Mouse (Mus musculus) CH12.LX (cell line): ENCODE measurements around the gene Alpi.

Source experiments
- CTCF ChIP-seq, 2 experiments: IDR thresholded peaks in 1 of 2; conservative IDR thresholded peaks in 1 of 2; 2 replicates each; pipeline ENCODE4 v1.5.1; 2011 to 2012; ENCODE audit warnings: low read depth in 2 of 2, low read length in 2 of 2, improper control_type of control experiment in 1 of 2, inconsistent platforms in 1 of 2, mild to moderate bottlenecking in 1 of 2, moderate library complexity in 1 of 2
- EP300 ChIP-seq: IDR thresholded peaks from 2 replicates; pipeline ENCODE4 v1.6.1; 2011; ENCODE audit warnings: low read length, improper control_type of control experiment
- ETS1 ChIP-seq: conservative IDR thresholded peaks from 2 replicates; pipeline ENCODE4 v1.6.1; 2012; ENCODE audit warnings: low read depth, mild to moderate bottlenecking, inconsistent platforms, low read length, improper control_type of control experiment, moderate library complexity
- IRF4 ChIP-seq: IDR thresholded peaks from 2 replicates; pipeline ENCODE4 v1.6.1; 2014; ENCODE audit warnings: low read depth, mild to moderate bottlenecking, inconsistent platforms, low read length, improper control_type of control experiment
- JUN ChIP-seq: IDR thresholded peaks from 2 replicates; pipeline ENCODE4 v1.6.1; 2011; ENCODE audit warnings: low read depth, mild to moderate bottlenecking, low read length, improper control_type of control experiment, moderate library complexity; ENCODE audit not compliant: insufficient read depth
- KAT2A ChIP-seq: IDR thresholded peaks from 2 replicates; pipeline ENCODE4 v1.6.1; 2012; ENCODE audit warnings: low read length, improper control_type of control experiment, inconsistent platforms; ENCODE audit not compliant: insufficient replicate concordance
- MAX ChIP-seq: IDR thresholded peaks from 2 replicates; pipeline ENCODE4 v1.6.1; 2011; ENCODE audit warnings: low read length, improper control_type of control experiment
- MEF2A ChIP-seq: IDR thresholded peaks from 2 replicates; pipeline ENCODE4 v1.6.1; 2014; ENCODE audit warnings: low read depth, mild to moderate bottlenecking, inconsistent platforms, low read length, improper control_type of control experiment, borderline replicate concordance
- MXI1 ChIP-seq: IDR thresholded peaks from 2 replicates; pipeline ENCODE4 v1.6.1; 2011; ENCODE audit warnings: mild to moderate bottlenecking, low read depth, low read length, improper control_type of control experiment
- MYC ChIP-seq: IDR thresholded peaks from 2 replicates; pipeline ENCODE4 v1.6.1; 2011; ENCODE audit warnings: low read depth, mild to moderate bottlenecking, improper control_type of control experiment, low read length
- POLR2A ChIP-seq: IDR thresholded peaks from 2 replicates; pipeline ENCODE4 v1.6.1; 2011; ENCODE audit warnings: low read depth, mild to moderate bottlenecking, improper control_type of control experiment, low read length
- USF2 ChIP-seq: conservative IDR thresholded peaks from 2 replicates; pipeline ENCODE4 v1.6.1; 2011; ENCODE audit warnings: low read depth, low read length, improper control_type of control experiment
- ZKSCAN1 ChIP-seq: IDR thresholded peaks from 2 replicates; pipeline ENCODE4 v1.6.1; 2012; ENCODE audit warnings: low read depth, inconsistent platforms, low read length, improper control_type of control experiment, borderline replicate concordance
- ZNF384 ChIP-seq: IDR thresholded peaks from 2 replicates; pipeline ENCODE4 v1.6.1; 2012; ENCODE audit warnings: low read depth, low read length, improper control_type of control experiment, inconsistent platforms

GRCm38 (mm10) chr1:87103936-87104335 is 2.5 kb upstream of the Alpi start:
- TF ChIP-seq EP300 (no peak), ETS1 (no peak), JUN (no peak), CTCF (conservative IDR thresholded peaks at IDR 0.05 in 1 of 2, IDR thresholded peaks at IDR 0.05 in 1 of 2; ENCODE audit: low read depth in 2 of 2, low read length in 2 of 2) (no peak), MYC (no peak), KAT2A (no peak), IRF4 (no peak), ZNF384 (no peak), POLR2A (no peak), ZKSCAN1 (no peak), USF2 (no peak), MXI1 (no peak), MAX (no peak), MEF2A (no peak)
